Mouse (Mus musculus): ENCODE measurements around the gene Tob2. TPM values are rescaled to one million over a fixed set of nuclear protein-coding genes. Genes with fewer than 3 reads are reported as not detected.

Gene Tob2
- total and polyA plus RNA-seq, 3 experiments = 49.7 to 114 (median 101) TPM

DNA sequence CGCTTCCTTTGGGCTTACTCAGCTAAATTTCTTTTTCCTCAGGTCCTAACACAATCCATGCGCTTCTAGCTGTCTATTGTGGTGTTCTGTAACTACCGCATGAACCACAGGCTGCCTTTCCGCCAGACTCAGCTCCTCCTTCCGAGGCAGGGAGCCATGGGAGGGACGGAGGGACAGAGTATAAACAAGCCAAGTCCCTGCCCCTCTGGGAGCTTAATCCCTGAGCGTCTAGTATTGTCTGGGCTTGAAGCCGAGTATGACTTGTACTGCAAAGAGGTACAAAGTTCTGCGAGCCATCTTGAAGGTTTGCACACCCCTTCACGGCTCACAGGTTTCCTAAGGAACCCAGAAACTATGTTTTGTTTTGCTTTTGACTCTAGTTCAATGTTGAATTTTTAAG, 48.4 kb downstream of the Tob2 start:
- Histone ChIP-seq H3K27ac (peak overlapping the region; percentile 98), H3K79me2 (replicated peaks; ENCODE audit: control insufficient read depth, insufficient read depth, low read length) (peaks cover 10% of the 10 kb centered on the region), H3K4me3 (peak overlapping the region; percentile 78), H3K9ac (ENCODE audit: low read depth, low read length) (peak overlapping the region; percentile 80), H3K4me1 (ENCODE audit: control insufficient read depth, insufficient read depth, low read length) (peaks cover 28% of the 10 kb centered on the region), H3K27me3 (ENCODE audit: control insufficient read depth, insufficient read depth, low read length) (no peaks in the 10 kb centered on the region), H3K36me3 (ENCODE audit: control insufficient read depth, insufficient read depth, low read length) (peaks cover 27% of the 10 kb centered on the region)
- WGBS = under 1% methylated on average over 10 of the region's 10 CpGs
- TF ChIP-seq POLR2A (IDR thresholded peaks at IDR 0.05; ENCODE audit: insufficient read depth, low read depth, low read length) (peak; percentile 90), EP300 (IDR thresholded peaks at IDR 0.05; ENCODE audit: insufficient read depth, low read depth, low read length) (peak; percentile 96), CTCF (IDR thresholded peaks at IDR 0.05) (no peak)
- peak; percentile 92 to 95 for DNase-seq
- intact Hi-C loops (cut with DNase I) = no loop called here

DNA sequence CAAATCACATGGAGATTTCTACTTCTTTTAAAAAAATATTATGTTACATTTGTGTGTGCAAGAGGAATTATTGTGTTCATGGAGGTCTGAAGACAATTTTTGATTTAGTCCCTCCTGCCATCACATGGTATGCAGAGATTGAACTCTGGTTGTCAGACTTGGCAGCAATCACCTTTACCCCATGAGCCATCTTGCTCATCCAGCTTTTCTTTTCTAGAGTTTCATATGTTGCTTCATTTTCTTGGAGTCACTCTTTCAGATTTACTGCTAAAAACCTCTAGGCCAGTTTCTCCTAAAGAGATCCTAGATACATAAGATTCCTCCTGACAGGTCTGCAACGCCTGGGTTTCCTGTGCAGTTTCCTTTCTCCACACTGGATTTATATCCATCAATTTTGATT, 49.0 kb downstream of the Tob2 start:
- WGBS = 18% methylated on average over 1 of the region's 1 CpGs
- Histone ChIP-seq H3K27ac (peak overlapping the region; percentile 98), H3K27me3 (ENCODE audit: control insufficient read depth, insufficient read depth, low read length) (no peaks in the 10 kb centered on the region), H3K4me3 (peak overlapping the region; percentile 78), H3K4me1 (ENCODE audit: control insufficient read depth, insufficient read depth, low read length) (peaks cover 30% of the 10 kb centered on the region), H3K36me3 (ENCODE audit: control insufficient read depth, insufficient read depth, low read length) (peaks cover 33% of the 10 kb centered on the region), H3K79me2 (replicated peaks; ENCODE audit: control insufficient read depth, insufficient read depth, low read length) (peaks cover 10% of the 10 kb centered on the region), H3K9ac (ENCODE audit: low read depth, low read length) (no peak overlapping the region; the same call in 1 of the 2 replicates)
- TF ChIP-seq CTCF (IDR thresholded peaks at IDR 0.05) (no peak), EP300 (IDR thresholded peaks at IDR 0.05; ENCODE audit: insufficient read depth, low read depth, low read length) (no peak), POLR2A (IDR thresholded peaks at IDR 0.05; ENCODE audit: insufficient read depth, low read depth, low read length) (no peak)
- no peak for DNase-seq
- intact Hi-C loops (cut with DNase I) = no loop called here

DNA sequence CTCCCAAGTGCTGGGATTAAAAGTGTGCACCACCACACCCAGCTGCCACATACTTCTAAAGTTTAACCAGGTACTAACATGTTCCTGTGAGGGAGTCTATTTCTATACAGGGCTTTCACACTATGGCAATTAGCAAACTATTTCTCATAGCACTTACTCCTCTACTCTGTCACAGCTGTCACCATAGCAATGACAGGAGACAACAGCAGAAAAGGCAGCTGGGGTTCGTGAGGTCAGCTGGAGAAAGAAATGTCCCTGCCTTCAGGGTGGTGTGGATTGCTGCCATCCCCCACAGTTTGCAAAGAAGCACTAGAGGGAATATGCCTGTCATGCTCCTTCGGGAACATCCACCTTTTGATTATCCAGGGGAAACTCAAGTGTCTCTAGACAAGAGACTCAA, 49.8 kb downstream of the Tob2 start:
- H3K4me1 ChIP-seq (ENCODE audit: control insufficient read depth, insufficient read depth, low read length) = peaks cover 32% of the 10 kb centered on the region
- intact Hi-C loops (cut with DNase I) = no loop called here

DNA sequence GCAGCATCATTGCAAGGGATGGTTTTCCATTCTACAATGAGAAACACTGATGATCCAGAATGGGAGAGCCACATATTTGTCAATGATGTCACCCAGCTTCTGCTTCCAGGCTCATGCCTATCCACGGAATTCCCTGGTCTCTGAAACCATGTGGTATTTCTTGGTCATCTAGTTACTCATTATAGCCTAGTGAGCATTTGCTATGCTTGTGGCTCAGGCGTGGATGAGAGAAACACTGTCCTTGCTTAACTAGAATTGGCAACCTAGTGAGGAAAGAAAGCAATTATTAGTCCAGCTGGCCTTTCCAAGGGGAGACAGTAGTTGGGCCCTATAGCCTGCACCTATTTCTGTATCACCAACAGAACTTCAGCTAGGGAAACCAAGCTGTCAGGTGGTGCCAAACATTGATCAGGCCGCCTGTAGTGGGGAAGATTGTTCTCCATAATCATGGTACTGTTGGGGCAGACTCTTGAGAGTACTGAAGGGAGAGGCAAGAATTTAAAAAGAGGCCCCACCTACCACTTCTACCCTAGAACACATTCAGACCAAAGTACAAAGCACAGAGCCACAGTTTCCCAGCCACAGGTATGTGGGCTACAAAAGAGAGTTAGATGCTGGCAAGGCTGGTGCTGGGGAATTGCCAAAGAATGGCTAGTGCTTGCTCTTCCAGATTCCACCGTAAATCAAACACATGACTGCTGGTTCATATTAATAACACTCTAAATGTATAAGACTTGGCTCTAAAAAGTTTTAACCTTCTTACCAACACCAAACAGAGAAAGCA, 51.8 kb downstream of the Tob2 start:
- H3K79me2 ChIP-seq (replicated peaks; ENCODE audit: control insufficient read depth, insufficient read depth, low read length) = no peaks in the 10 kb centered on the region
- intact Hi-C loops (cut with DNase I) = no loop called here
- TF ChIP-seq POLR2A (IDR thresholded peaks at IDR 0.05; ENCODE audit: insufficient read depth, low read depth, low read length) = no peak
- TF ChIP-seq CTCF (IDR thresholded peaks at IDR 0.05) = no peak
- no peak for TF ChIP-seq EP300 (IDR thresholded peaks at IDR 0.05; ENCODE audit: insufficient read depth, low read depth, low read length)
- H3K27ac ChIP-seq = peak overlapping the region; percentile 1; the same call in 1 of the 2 replicates
- H3K4me3 ChIP-seq = no peak overlapping the region
- H3K4me1 ChIP-seq (ENCODE audit: control insufficient read depth, insufficient read depth, low read length) = peaks cover 29% of the 10 kb centered on the region
- WGBS = 74% methylated on average over 4 of the region's 4 CpGs
- no peak for DNase-seq
- no peak overlapping the region for H3K9ac ChIP-seq (ENCODE audit: low read depth, low read length)
- H3K27me3 ChIP-seq (ENCODE audit: control insufficient read depth, insufficient read depth, low read length) = no peaks in the 10 kb centered on the region
- peaks cover 27% of the 10 kb centered on the region for H3K36me3 ChIP-seq (ENCODE audit: control insufficient read depth, insufficient read depth, low read length)

More for the DNA sequence above, 49.8 kb downstream of the Tob2 start:
- Histone ChIP-seq H3K27ac (peak overlapping the region; percentile 98), H3K9ac (ENCODE audit: low read depth, low read length) (no peak overlapping the region), H3K4me3 (no peak overlapping the region), H3K36me3 (ENCODE audit: control insufficient read depth, insufficient read depth, low read length) (peaks cover 29% of the 10 kb centered on the region), H3K27me3 (ENCODE audit: control insufficient read depth, insufficient read depth, low read length) (no peaks in the 10 kb centered on the region), H3K79me2 (replicated peaks; ENCODE audit: control insufficient read depth, insufficient read depth, low read length) (0 out of 2 replicates have a peak, but pooled peaks cover 5% of the 10 kb centered on the region)
- no peak for TF ChIP-seq EP300 (IDR thresholded peaks at IDR 0.05; ENCODE audit: insufficient read depth, low read depth, low read length)
- TF ChIP-seq POLR2A (IDR thresholded peaks at IDR 0.05; ENCODE audit: insufficient read depth, low read depth, low read length) = 0 out of 2 replicates have a peak, but pooled peaks have one; percentile 6
- DNase-seq = no peak
- 70% methylated on average over 2 of the region's 2 CpGs for WGBS

DNA sequence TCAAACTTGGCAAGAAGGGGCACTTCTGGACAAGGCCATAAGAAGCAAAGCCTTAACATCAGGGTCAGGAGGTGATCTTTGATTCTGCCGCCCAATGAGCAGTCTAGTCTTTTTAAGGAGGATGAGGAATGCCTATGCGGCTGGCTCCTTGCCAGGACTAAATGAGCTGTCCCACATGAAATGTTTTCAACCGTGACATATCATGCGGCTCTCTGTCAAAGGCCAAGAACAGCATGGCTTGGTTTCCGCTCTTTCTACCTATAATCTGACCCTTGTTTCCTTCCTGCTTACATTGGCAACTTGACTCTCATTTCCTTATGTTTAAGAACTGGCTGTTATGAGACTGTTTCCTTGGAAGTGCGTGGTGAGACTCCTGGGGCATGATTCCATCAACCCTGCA, 53.0 kb downstream of the Tob2 start:
- Histone ChIP-seq H3K27ac (peak overlapping the region; percentile 44), H3K9ac (ENCODE audit: low read depth, low read length) (no peak overlapping the region), H3K27me3 (ENCODE audit: control insufficient read depth, insufficient read depth, low read length) (no peaks in the 10 kb centered on the region), H3K79me2 (replicated peaks; ENCODE audit: control insufficient read depth, insufficient read depth, low read length) (no peaks in the 10 kb centered on the region), H3K4me3 (no peak overlapping the region), H3K36me3 (ENCODE audit: control insufficient read depth, insufficient read depth, low read length) (peaks cover 27% of the 10 kb centered on the region), H3K4me1 (ENCODE audit: control insufficient read depth, insufficient read depth, low read length) (peaks cover 29% of the 10 kb centered on the region)
- TF ChIP-seq EP300 (IDR thresholded peaks at IDR 0.05; ENCODE audit: insufficient read depth, low read depth, low read length) = 0 out of 2 replicates have a peak, but pooled peaks have one; percentile 26
- no peak for TF ChIP-seq CTCF (IDR thresholded peaks at IDR 0.05)
- peak in 1 of 2 experiments; percentile 56 for DNase-seq
- WGBS = 21% methylated on average over 6 of the region's 6 CpGs
- intact Hi-C loops (cut with DNase I) = loop anchor here (2.0 kb wide), 1 partner anchor 61 kb away; the partner anchor contains the start of genes Rangap1 and Zc3h7b

DNA sequence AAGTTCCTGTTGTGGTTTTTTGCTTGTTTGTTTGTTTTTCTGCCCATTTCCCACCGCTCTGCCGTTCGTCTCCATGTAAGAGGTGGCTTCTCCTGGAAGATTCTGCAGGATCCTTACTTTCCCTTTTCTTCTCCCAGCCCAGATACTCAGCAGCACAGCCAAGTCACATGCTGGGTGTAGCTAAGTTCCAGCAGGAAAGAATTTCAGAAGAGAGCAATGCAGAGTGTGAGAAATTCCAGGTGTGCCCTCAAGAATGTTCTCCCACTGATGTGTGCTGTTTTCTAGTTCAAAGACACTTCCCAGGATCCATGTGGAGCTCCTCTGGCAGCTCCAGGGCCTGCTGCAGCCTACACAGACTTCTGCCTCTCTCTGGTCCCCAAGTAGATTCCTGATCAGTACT, 53.7 kb downstream of the Tob2 start:
- no peak for DNase-seq
- intact Hi-C loops (cut with DNase I) = loop anchor here (2.0 kb wide), 1 partner anchor 60 kb away; the partner anchor contains the start of genes Rangap1 and Zc3h7b
- H3K27ac ChIP-seq = peak overlapping the region; percentile 44
- peaks cover 29% of the 10 kb centered on the region for H3K4me1 ChIP-seq (ENCODE audit: control insufficient read depth, insufficient read depth, low read length)
- TF ChIP-seq EP300 (IDR thresholded peaks at IDR 0.05; ENCODE audit: insufficient read depth, low read depth, low read length) (no peak), CTCF (IDR thresholded peaks at IDR 0.05) (no peak), POLR2A (IDR thresholded peaks at IDR 0.05; ENCODE audit: insufficient read depth, low read depth, low read length) (no peak)
- 64% methylated on average over 3 of the region's 3 CpGs for WGBS
- peaks cover 26% of the 10 kb centered on the region for H3K36me3 ChIP-seq (ENCODE audit: control insufficient read depth, insufficient read depth, low read length)
- no peaks in the 10 kb centered on the region for H3K27me3 ChIP-seq (ENCODE audit: control insufficient read depth, insufficient read depth, low read length)
- no peak overlapping the region for H3K9ac ChIP-seq (ENCODE audit: low read depth, low read length)
- H3K4me3 ChIP-seq = no peak overlapping the region
- no peaks in the 10 kb centered on the region for H3K79me2 ChIP-seq (replicated peaks; ENCODE audit: control insufficient read depth, insufficient read depth, low read length)
